Mouse (Mus musculus): Measurements from ENCODE around the gene Proca1. TPM values are rescaled to one million over a fixed set of nuclear protein-coding genes. Genes with fewer than 3 reads are reported as not detected.
A peak's percentile ranks its signal among the peaks of the same experiment; 100 is the strongest.
"Not testable (repeated sequence)": the region's sequence is repeated elsewhere in the genome, so short reads cannot be mapped to it uniquely, and the experiment has no call there.

The Proca1 gene
- polyA plus RNA-seq, 1 experiment from 2014 or later = 3.2 TPM

DNA sequence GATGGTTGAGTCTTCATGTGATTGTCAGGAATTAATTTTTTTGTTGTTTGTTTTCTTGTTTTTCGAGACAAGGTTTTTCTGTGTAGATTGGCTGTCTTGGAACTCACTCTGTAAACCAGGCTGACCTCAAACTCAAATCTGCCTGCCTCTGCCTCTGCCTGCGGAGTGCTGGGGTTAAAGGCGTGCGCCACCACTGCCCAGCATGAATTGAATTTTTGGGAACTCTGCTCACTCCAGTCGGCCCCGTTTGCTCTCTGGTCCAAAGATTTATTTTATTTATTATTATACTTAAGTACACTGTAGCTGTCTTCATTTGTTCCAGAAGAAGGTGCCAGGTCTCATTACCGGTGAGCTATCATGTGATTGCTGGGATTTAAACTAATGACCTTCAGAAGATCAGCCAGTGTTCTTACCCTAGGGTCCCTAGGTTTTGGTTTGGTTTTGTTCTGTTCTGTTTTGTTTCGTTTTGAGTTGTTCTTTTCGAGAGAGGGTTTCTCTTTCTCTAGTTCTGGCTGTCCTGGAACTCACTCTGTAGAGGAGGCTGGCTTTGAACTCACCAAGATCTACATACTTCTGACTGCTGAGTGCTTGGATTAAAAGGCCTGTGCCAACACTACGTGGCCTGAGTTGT, 9.2 kb upstream of the Proca1 start:
- peak overlapping the region; percentile 61 for H3K9ac ChIP-seq

DNA sequence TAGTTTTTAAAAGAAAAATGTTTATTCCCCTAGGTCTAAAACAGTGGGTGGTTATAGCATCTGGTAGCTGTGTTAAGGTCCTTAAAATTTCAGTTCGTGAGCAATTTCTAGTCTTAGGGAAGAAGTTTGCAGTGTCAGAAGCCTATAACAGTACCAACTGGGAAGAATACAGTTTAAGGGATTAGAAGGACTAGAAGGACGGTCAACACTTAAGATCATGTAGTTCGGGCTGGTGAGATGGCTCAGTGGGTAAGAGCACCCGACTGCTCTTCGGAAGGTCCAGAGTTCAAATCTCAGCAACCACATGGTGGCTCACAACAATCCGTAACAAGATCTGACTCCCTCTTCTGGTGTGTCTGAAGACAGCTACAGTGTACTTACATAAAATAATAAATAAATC, 8.5 kb upstream of the Proca1 start:
- not testable (repeated sequence) for H3K9me3 ChIP-seq; H3K27me3 ChIP-seq; H3K4me2 ChIP-seq; H3K27ac ChIP-seq; ATAC-seq (ENCODE audit: insufficient number of reproducible peaks, insufficient read depth, low FRiP score, low TSS enrichment, low read depth); H3K9ac ChIP-seq; H3K4me3 ChIP-seq
- Histone ChIP-seq H3K36me3 (peaks cover 26% of the 10 kb centered on the region), H3K4me1 (peaks cover 35% of the 10 kb centered on the region)
- WGBS = 94% methylated on average over 6 of the region's 6 CpGs

More for the DNA sequence above, 9.2 kb upstream of the Proca1 start:
- Histone ChIP-seq H3K27me3 (no peaks in the 10 kb centered on the region), H3K27ac (peak overlapping the region; percentile 71), H3K4me3 (peak overlapping the region; percentile 68), H3K4me1 (peaks cover 39% of the 10 kb centered on the region), H3K36me3 (peaks cover 32% of the 10 kb centered on the region), H3K9me3 (no peaks in the 10 kb centered on the region), H3K4me2 (peak overlapping the region; percentile 55)
- ATAC-seq (ENCODE audit: insufficient number of reproducible peaks, insufficient read depth, low FRiP score, low TSS enrichment, low read depth) = no peak
- WGBS = 58% methylated on average over 10 of the region's 10 CpGs

DNA sequence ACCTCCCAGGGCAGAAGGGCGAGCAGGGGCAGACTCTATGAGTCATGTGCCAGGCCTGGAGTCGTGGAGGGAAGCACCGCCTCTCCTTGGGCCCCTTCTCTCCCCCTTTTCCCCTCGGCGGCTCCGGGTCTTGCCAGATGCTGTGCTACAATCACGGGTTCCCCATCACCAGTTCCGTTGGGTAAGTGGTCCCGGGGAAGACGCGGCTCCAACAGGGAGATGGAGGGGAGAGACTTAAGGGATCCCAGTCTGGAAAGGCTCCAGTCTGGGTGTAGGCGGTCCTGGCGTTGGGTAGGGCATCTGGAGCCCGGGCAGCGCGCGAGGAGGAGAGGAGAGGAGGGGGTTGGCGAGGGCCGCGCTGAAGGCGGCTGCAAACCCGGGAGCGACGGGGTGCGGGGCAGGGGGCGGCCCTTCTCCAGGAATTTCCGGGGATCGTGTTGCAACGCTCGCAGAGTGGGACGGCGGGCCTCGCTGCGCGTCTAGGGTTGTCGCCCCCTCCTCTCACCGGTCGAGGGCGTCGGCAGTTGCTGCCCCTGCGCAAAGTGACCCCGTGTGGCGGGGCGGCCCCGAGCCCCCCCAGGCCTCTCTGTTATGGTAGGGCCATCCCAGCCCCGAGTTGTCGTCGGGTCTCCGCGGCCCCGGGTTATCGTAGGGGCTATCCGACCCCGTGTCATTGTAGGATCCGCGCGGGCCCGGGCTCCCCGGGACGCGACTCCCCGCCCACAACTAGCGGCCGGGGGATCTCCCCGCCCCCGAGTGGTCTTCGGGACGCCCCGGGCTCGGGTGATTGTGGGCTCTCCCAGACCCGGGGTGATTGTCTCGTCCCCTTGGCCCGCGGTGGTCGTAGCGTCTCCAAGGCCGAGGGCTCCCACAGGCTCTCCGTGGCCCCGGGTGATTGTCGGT, 4.6 kb upstream of the Proca1 start, which contains the start of gene Rab34:
Gene Rab34 (plus strand): TSS at position 100 of the 903 bp plus-strand sequence.
- peak; percentile 85 for ATAC-seq (ENCODE audit: insufficient number of reproducible peaks, insufficient read depth, low FRiP score, low TSS enrichment, low read depth)
- Histone ChIP-seq H3K36me3 (peaks cover 31% of the 10 kb centered on the region), H3K4me1 (peaks cover 20% of the 10 kb centered on the region), H3K27me3 (no peaks in the 10 kb centered on the region), H3K9me3 (no peaks in the 10 kb centered on the region), H3K27ac (peak within 1 kb of the TSS; percentile 100), H3K4me2 (peak within 1 kb of the TSS; percentile 71), H3K9ac (peak within 1 kb of the TSS; percentile 94), H3K4me3 (peak within 1 kb of the TSS; percentile 78)
- under 1% methylated on average over 80 of the region's 80 CpGs for WGBS

DNA sequence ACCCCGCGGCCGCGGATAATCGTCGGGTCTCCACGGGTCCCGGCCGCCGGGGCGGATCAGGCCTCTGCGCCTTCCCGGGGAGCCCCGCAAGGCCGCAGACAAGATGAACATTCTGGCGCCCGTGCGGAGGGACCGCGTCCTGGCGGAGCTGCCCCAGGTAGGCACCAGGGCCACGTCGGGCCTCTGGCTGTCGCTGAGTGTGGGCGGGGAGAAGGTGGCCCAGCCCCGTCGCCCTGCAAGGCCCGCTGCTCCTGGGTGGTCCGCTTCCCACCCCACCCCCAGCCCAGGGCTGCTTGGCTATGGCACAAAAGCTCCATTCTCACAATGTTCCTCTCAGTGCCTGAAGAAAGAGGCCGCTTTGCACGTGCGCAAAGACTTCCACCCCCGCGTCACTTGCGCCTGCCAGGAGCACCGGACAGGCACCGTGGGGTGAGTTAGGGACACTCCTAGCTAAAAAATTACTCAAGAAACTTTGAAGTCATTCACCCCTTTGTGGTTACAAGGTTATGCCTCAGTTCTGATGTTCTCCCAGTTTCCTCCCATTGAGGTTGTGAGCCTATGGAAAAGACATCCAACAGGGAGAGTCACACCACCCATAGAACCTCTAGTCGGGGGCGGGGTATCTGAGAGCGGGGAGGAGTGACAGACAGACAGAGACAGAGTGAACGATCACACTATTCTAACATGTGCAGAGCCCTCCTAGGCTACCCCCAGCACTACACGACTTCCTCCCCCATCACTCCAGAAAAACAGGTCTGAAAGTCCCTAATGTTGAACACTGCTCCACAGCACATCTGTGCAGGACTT, 3.8 kb upstream of the Proca1 start:
- Histone ChIP-seq H3K27ac (peak overlapping the region; percentile 100), H3K4me1 (peaks cover 19% of the 10 kb centered on the region), H3K36me3 (peaks cover 32% of the 10 kb centered on the region), H3K4me3 (peak overlapping the region; percentile 78), H3K9ac (peak overlapping the region; percentile 94), H3K9me3 (no peaks in the 10 kb centered on the region), H3K4me2 (peak overlapping the region; percentile 71), H3K27me3 (no peaks in the 10 kb centered on the region)
- ATAC-seq (ENCODE audit: insufficient number of reproducible peaks, insufficient read depth, low FRiP score, low TSS enrichment, low read depth) = peak; percentile 81
- under 1% methylated on average over 42 of the region's 42 CpGs for WGBS

DNA sequence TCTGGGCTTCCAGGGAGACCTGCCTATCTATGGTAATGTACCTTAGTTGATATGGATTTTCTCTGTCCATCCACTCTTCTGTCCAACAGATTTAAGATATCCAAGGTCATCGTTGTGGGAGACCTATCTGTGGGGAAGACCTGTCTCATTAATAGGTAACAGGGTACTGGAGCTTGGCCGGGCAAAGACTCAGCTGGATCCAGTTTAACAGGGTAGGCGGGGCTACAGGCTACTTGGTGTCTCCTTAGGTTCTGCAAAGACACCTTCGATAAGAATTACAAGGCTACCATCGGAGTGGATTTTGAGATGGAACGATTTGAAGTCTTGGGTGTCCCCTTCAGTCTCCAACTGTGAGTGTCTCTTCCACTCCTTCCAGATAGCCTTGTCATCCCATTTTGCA, 3.2 kb upstream of the Proca1 start:
- no peaks in the 10 kb centered on the region for H3K9me3 ChIP-seq
- peak overlapping the region; percentile 71 for H3K4me2 ChIP-seq
- H3K27ac ChIP-seq = peak overlapping the region; percentile 100
- peak overlapping the region; percentile 94 for H3K9ac ChIP-seq
- H3K27me3 ChIP-seq = no peaks in the 10 kb centered on the region
- WGBS = 51% methylated on average over 6 of the region's 6 CpGs
- peaks cover 32% of the 10 kb centered on the region for H3K36me3 ChIP-seq
- peak overlapping the region; percentile 78 for H3K4me3 ChIP-seq
- no peak for ATAC-seq (ENCODE audit: insufficient number of reproducible peaks, insufficient read depth, low FRiP score, low TSS enrichment, low read depth)
- H3K4me1 ChIP-seq = peaks cover 22% of the 10 kb centered on the region

DNA sequence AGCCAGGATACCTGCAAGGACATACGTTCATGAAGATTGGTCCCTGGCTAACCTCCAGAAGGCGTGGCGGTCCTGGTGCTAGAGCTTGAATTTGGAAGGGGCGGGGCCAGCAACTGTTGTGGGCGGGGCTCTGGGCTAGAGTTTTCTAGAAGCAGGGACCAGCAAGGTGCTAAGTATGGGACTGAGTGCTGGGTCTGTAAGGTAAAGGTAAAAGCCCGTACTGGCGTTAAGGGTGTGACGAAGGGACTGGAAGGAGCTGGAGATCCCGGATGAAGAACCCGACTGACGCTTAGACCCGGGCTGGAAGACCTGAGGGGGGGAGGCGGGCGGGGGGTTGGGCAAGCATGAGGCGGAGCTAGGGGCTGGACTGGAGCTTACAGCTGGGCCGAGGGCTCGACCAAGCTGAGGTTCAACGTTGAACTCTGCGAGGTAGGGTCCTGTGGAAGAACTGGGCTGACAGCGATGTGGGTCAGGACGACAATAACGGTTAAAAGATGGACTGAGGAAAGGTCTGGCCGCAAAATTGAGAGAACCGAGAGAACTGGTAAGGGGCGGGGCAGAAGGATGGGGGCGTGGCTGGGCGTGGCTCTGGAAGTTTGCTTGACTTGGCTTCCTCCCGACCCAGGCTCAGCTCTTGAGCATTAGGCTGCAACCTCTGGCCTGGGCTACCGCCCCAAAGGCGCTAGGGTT, 1.4 kb downstream of the Proca1 start:
- H3K9me3 ChIP-seq = no peaks in the 10 kb centered on the region
- WGBS = 2% methylated on average over 30 of the region's 30 CpGs
- H3K4me3 ChIP-seq = peak overlapping the region; percentile 50
- peaks cover 32% of the 10 kb centered on the region for H3K36me3 ChIP-seq
- ATAC-seq (ENCODE audit: insufficient number of reproducible peaks, insufficient read depth, low FRiP score, low TSS enrichment, low read depth) = peak; percentile 68; the same call in 1 of the 2 replicates
- peaks cover 22% of the 10 kb centered on the region for H3K4me1 ChIP-seq
- peak overlapping the region; percentile 68 for H3K4me2 ChIP-seq
- H3K27me3 ChIP-seq = no peaks in the 10 kb centered on the region
- H3K27ac ChIP-seq = peak overlapping the region; percentile 28; the same call in 1 of the 2 replicates
- H3K9ac ChIP-seq = peak overlapping the region; percentile 64

DNA sequence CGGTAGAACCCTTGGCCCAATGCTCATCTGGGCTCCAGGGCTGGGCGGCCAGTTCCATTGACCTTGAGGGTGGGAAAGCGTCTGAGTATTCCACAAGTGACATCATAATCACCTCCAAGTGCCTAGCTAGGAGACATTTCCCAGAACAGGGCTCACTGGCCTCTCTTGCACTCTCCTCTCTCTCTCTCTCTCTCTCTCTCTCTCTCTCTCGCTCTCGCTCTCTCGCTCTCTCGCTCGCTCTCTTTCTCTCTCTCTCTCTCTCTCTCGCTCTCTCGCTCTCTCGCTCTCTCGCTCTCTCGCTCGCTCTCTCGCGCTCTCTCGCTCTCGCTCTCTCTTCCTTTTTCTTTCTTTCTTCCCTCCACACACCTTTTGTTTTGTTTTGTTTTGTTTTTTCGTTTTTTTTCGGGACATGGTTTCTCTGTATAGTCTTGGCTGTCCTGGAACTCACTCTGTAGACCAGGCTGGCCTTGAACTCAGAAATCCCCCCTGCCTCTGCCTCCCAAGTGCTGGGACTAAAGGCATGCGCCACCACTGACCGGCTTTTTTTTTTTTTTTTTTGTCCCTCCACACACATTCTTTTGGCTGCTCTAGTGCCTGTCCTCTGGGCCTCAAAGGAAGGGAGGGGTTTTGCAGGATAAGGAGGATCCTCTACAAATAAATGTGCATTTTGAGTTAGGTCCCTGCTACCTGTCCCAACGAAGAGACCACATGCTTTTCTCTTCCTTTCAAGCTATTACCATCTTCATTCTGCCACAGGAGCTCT, 2.1 kb downstream of the Proca1 start:
- peak overlapping the region; percentile 68 for H3K4me2 ChIP-seq
- peaks cover 14% of the 10 kb centered on the region for H3K4me1 ChIP-seq
- no peaks in the 10 kb centered on the region for H3K27me3 ChIP-seq
- H3K9ac ChIP-seq = peak overlapping the region; percentile 64
- H3K4me3 ChIP-seq = peak overlapping the region; percentile 50
- H3K36me3 ChIP-seq = peaks cover 31% of the 10 kb centered on the region
- WGBS = 53% methylated on average over 23 of the region's 23 CpGs
- no peak for ATAC-seq (ENCODE audit: insufficient number of reproducible peaks, insufficient read depth, low FRiP score, low TSS enrichment, low read depth)
- H3K27ac ChIP-seq = no peak overlapping the region
- H3K9me3 ChIP-seq = no peaks in the 10 kb centered on the region

DNA sequence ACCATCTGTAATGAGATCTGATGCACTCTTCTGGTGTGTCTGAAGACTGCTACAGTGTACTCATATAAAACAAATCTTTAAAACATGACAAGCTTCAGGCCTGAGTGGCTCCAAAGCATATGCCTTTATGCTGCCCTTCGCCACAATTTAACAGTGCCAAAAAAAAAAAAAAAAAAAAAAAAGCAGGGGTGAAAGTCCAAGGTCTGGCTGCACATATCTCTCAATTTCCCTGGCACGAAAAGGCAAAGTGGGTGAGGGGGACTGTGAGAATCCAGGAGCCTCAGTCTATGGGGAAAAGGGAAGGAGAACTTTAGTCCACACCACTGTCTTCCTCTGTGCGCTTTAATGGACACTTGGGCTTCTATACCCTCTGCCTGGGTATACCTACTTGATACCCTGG, 9.2 kb downstream of the Proca1 start:
- Histone ChIP-seq H3K27ac (no peak overlapping the region), H3K4me1 (no peaks in the 10 kb centered on the region), H3K4me3 (no peak overlapping the region), H3K9ac (no peak overlapping the region), H3K9me3 (no peaks in the 10 kb centered on the region), H3K36me3 (peaks cover 45% of the 10 kb centered on the region), H3K27me3 (no peaks in the 10 kb centered on the region), H3K4me2 (no peak overlapping the region)
- no peak for ATAC-seq (ENCODE audit: insufficient number of reproducible peaks, insufficient read depth, low FRiP score, low TSS enrichment, low read depth)
- 95% methylated on average over 3 of the region's 3 CpGs for WGBS

DNA sequence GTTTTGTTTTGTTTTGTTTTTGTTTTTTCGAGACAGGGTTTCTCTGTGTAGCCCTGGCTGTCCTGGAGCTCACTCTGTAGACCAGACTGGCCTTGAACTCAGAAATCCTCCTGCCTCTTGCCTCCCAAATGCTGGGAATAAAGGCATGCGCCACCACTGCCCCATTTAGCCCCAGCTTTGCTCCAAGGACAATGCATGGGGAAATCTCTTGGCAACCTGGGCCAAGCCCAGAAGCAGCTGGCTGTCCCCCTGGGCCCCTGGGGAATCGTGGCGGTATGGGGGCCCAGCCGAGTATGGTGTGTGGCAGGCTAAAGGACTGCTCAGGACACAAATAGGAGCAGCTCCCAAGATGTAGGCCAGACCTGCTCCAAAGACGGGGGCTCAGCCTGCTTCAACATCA, 11.1 kb downstream of the Proca1 start:
- 85% methylated on average over 6 of the region's 6 CpGs for WGBS
- Histone ChIP-seq H3K4me1 (no peaks in the 10 kb centered on the region), H3K9ac (no peak overlapping the region), H3K27me3 (no peaks in the 10 kb centered on the region), H3K36me3 (peaks cover 64% of the 10 kb centered on the region), H3K4me3 (no peak overlapping the region), H3K4me2 (no peak overlapping the region), H3K9me3 (no peaks in the 10 kb centered on the region), H3K27ac (no peak overlapping the region)
- no peak for ATAC-seq (ENCODE audit: insufficient number of reproducible peaks, insufficient read depth, low FRiP score, low TSS enrichment, low read depth)

DNA sequence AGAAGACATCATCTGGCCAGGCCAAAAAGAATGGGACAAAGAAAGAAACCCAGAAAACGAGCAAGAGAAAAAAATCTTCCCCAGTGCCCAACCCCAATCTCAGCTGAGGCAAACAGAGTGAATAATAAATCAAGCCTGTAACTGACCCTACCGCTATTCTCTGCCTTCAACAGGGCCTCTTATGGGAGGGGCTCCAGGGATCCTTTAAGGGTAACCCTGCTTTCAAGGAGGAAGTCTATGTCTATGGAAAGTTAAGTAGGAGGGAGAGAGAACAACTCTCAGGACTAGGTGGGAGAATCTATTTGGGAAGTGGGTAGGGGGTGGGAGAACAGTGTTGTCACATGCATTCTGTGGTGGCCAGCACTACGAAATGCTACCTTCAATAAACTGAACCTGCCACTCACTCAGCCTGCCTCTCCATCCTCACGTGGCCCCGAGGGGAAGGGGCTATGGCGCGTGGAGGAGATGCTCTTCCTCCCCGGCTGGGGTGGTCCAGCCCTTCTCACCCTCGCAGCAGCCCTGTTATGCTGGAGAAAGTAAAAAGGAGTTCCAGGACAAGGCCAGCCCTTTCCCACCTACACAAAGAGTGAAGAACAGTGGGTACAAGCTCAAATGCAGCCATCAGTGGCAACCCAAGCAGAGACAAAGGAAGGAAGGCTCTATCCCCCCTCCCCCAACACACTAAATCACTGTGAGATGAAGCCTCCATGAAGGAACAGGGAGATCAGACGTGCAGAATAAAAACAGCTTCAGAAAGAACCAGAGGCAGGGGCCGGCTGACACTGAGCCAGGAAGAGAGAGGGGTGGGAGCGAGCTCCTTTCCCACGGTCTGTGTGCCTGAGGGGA, 12.4 kb downstream of the Proca1 start:
- 79% methylated on average over 13 of the region's 13 CpGs for WGBS
- Histone ChIP-seq H3K4me1 (no peaks in the 10 kb centered on the region), H3K27ac (no peak overlapping the region), H3K9ac (no peak overlapping the region), H3K4me2 (no peak overlapping the region), H3K9me3 (no peaks in the 10 kb centered on the region), H3K4me3 (no peak overlapping the region), H3K27me3 (no peaks in the 10 kb centered on the region), H3K36me3 (peaks cover 77% of the 10 kb centered on the region)
- no peak for ATAC-seq (ENCODE audit: insufficient number of reproducible peaks, insufficient read depth, low FRiP score, low TSS enrichment, low read depth)
